Mouse (Mus musculus): ENCODE data around the gene Gfral.

Gfral gene

DNA sequence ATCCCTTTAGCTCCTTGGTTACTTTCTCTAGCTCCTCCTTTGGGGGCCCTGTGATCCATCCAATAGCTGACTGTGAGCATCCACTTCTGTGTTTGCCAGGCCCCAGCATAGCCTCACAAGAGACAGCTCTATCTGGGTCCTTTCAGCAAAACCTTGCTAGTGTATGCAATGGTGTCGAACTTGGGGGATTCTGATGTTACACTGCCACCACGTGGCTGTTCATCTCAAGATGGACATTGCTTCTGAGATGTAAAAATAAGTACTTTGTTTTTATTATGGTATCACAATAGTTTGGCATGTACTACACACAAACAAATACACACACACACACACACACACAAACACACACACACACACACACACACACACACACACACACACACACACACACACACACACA lies 90.6 kb downstream of the Gfral start:
- DNase-seq (ENCODE audit: low spot score in 2 of 2): peak in 1 of 2 experiments; percentile 41

Data from heart, adult 9 months (tissue).